Mouse (Mus musculus): ENCODE data around the gene Olfr263. TPM values are rescaled to one million over a fixed set of nuclear protein-coding genes. Genes with fewer than 3 reads are reported as not detected.

Gene Olfr263
- polyA plus RNA-seq, 1 experiment from 2014 or later = not detected

- H3K9me3 ChIP-seq (replicated peaks; ENCODE audit: control insufficient read depth, low read length) = no peaks in the 10 kb centered on the region
- H3K36me3 ChIP-seq (ENCODE audit: control insufficient read depth, insufficient read depth) = peaks cover 41% of the 10 kb centered on the region
- no peak overlapping the region for H3K27ac ChIP-seq (ENCODE audit: low read length)
- no peak overlapping the region for H3K9ac ChIP-seq (ENCODE audit: low read depth, low read length)
- H3K4me2 ChIP-seq (ENCODE audit: low read depth, low read length) = no peak overlapping the region
- H3K27me3 ChIP-seq (ENCODE audit: control insufficient read depth, insufficient read depth, low read depth, low read length) = no peaks in the 10 kb centered on the region
- 86% methylated on average over 6 of the region's 6 CpGs for WGBS (ENCODE audit: insufficient replicate concordance)
- H3K4me3 ChIP-seq (ENCODE audit: low read depth, low read length) = no peak overlapping the region
- peaks cover 28% of the 10 kb centered on the region for H3K4me1 ChIP-seq (ENCODE audit: control insufficient read depth, low read depth, low read length)
- ATAC-seq (ENCODE audit: low read depth) = no peak
Observed at GRCm38 (mm10) chr13:21183066-21183465, 53.6 kb downstream of the Olfr263 start.

- Histone ChIP-seq H3K4me3 (ENCODE audit: low read depth, low read length) (no peak overlapping the region), H3K9me3 (replicated peaks; ENCODE audit: control insufficient read depth, low read length) (no peaks in the 10 kb centered on the region), H3K9ac (ENCODE audit: low read depth, low read length) (no peak overlapping the region), H3K27ac (ENCODE audit: low read length) (no peak overlapping the region), H3K4me2 (ENCODE audit: low read depth, low read length) (no peak overlapping the region), H3K4me1 (ENCODE audit: control insufficient read depth, low read depth, low read length) (peaks cover 22% of the 10 kb centered on the region), H3K36me3 (ENCODE audit: control insufficient read depth, insufficient read depth) (peaks cover 47% of the 10 kb centered on the region), H3K27me3 (ENCODE audit: control insufficient read depth, insufficient read depth, low read depth, low read length) (no peaks in the 10 kb centered on the region)
- WGBS (ENCODE audit: insufficient replicate concordance) = 87% methylated on average over 7 of the region's 7 CpGs
- no peak for ATAC-seq (ENCODE audit: low read depth)
Observed at GRCm38 (mm10) chr13:21183661-21184060, 54.2 kb downstream of the Olfr263 start.

GRCm38 (mm10) chr13:21185521-21185920 is 56.1 kb downstream of the Olfr263 start:
- H3K9me3 ChIP-seq (replicated peaks; ENCODE audit: control insufficient read depth, low read length) = no peaks in the 10 kb centered on the region
- no peak overlapping the region for H3K4me3 ChIP-seq (ENCODE audit: low read depth, low read length)
- H3K36me3 ChIP-seq (ENCODE audit: control insufficient read depth, insufficient read depth) = peaks cover 65% of the 10 kb centered on the region
- H3K27ac ChIP-seq (ENCODE audit: low read length) = no peak overlapping the region
- WGBS (ENCODE audit: insufficient replicate concordance) = 81% methylated on average over 4 of the region's 4 CpGs
- H3K27me3 ChIP-seq (ENCODE audit: control insufficient read depth, insufficient read depth, low read depth, low read length) = no peaks in the 10 kb centered on the region
- H3K4me1 ChIP-seq (ENCODE audit: control insufficient read depth, low read depth, low read length) = peaks cover 17% of the 10 kb centered on the region
- ATAC-seq (ENCODE audit: low read depth) = no peak
- no peak overlapping the region for H3K4me2 ChIP-seq (ENCODE audit: low read depth, low read length)
- no peak overlapping the region for H3K9ac ChIP-seq (ENCODE audit: low read depth, low read length)

Other genes starting within 250 kb of the Olfr263 start
- gene Olfr1370, start 54.7 kb upstream of the Olfr263 start, polyA plus RNA-seq (2015; fragmentation: Nextera tagmentation; extraction: Ambion mirVana) = not detected in 2 replicates
- 0.05 TPM in 1 of 2 replicates, not detected in the other for gene Olfr1369-ps1, start 18.2 kb upstream of the Olfr263 start, polyA plus RNA-seq (2015; fragmentation: Nextera tagmentation; extraction: Ambion mirVana)
- gene Olfr1368, start 16.2 kb downstream of the Olfr263 start, polyA plus RNA-seq (2015; fragmentation: Nextera tagmentation; extraction: Ambion mirVana) = not detected in 2 replicates
- 41.3 and 42.7 TPM in 2 replicates for gene Trim27, start 49.8 kb downstream of the Olfr263 start, polyA plus RNA-seq (2015; fragmentation: Nextera tagmentation; extraction: Ambion mirVana)
- gene Gpx5, start 163.1 kb downstream of the Olfr263 start, polyA plus RNA-seq (2015; fragmentation: Nextera tagmentation; extraction: Ambion mirVana) = not detected in 2 replicates
- not detected in 2 replicates for gene Gpx6, start 182.5 kb downstream of the Olfr263 start, polyA plus RNA-seq (2015; fragmentation: Nextera tagmentation; extraction: Ambion mirVana)
- not detected in 2 replicates for gene Olfr1367, start 217.3 kb downstream of the Olfr263 start, polyA plus RNA-seq (2015; fragmentation: Nextera tagmentation; extraction: Ambion mirVana)
- 2.7 and 2.9 TPM in 2 replicates for gene Zscan12, start 233.2 kb downstream of the Olfr263 start, polyA plus RNA-seq (2015; fragmentation: Nextera tagmentation; extraction: Ambion mirVana)